Mouse (Mus musculus) layer of hippocampus, adult 8-10 months (tissue): Measurements from ENCODE around the gene Xylt1. TPM values are rescaled to one million over a fixed set of nuclear protein-coding genes. Genes with fewer than 3 reads are reported as not detected.

Experiments
- DNase-seq, 2 experiments: peaks; one replicate each; pipeline ENCODE4 v3.0.0; 2022; ENCODE audit warnings: low spot score in 2 of 2
- total RNA-seq, 4 experiments: library from RNA; stranded (reverse); gene quantifications; 2 replicates each; pipeline ENCODE4 v1.2.4; 2022

Gene Xylt1
- total RNA-seq, 4 experiments from 2014 or later, result 49.8 to 57.2 (median 54.3) TPM

- no peak for DNase-seq
Observed at GRCm38 (mm10) chr7:117610439-117610838, 229.7 kb downstream of the Xylt1 start.

- no peak for DNase-seq
Observed at GRCm38 (mm10) chr7:117612788-117613473, 232.2 kb downstream of the Xylt1 start.

- DNase-seq, result no peak
Observed at GRCm38 (mm10) chr7:117613796-117614195, 233.0 kb downstream of the Xylt1 start.

GRCm38 (mm10) chr7:117614346-117614745 is 233.6 kb downstream of the Xylt1 start:
- no peak for DNase-seq

- no peak for DNase-seq
Observed at GRCm38 (mm10) chr7:117614851-117615250, 234.1 kb downstream of the Xylt1 start.

GRCm38 (mm10) chr7:117616277-117616676 is 235.5 kb downstream of the Xylt1 start:
- DNase-seq, result no peak

- DNase-seq, result no peak
Observed at GRCm38 (mm10) chr7:117618715-117619150, 238.0 kb downstream of the Xylt1 start.

- DNase-seq, result no peak
Observed at GRCm38 (mm10) chr7:117621566-117621965, 240.8 kb downstream of the Xylt1 start.

GRCm38 (mm10) chr7:117622769-117623168 is 242.0 kb downstream of the Xylt1 start:
- no peak for DNase-seq

- peak in 1 of 2 experiments; percentile 34 for DNase-seq
Observed at GRCm38 (mm10) chr7:117628791-117629190, 248.0 kb downstream of the Xylt1 start.

GRCm38 (mm10) chr7:117630657-117631056 is 249.9 kb downstream of the Xylt1 start:
- no peak for DNase-seq

- no peak for DNase-seq
Observed at GRCm38 (mm10) chr7:117635584-117635983, 254.8 kb downstream of the Xylt1 start.

GRCm38 (mm10) chr7:117636713-117637112 is 255.9 kb downstream of the Xylt1 start:
- no peak for DNase-seq

GRCm38 (mm10) chr7:117637997-117638396 is 257.2 kb downstream of the Xylt1 start:
- DNase-seq, result no peak

- DNase-seq, result no peak
Observed at GRCm38 (mm10) chr7:117652637-117653036, 271.9 kb downstream of the Xylt1 start.

GRCm38 (mm10) chr7:117655732-117656131 is 275.0 kb downstream of the Xylt1 start:
- DNase-seq, result no peak

- DNase-seq, result no peak
Observed at GRCm38 (mm10) chr7:117658180-117658579, 277.4 kb downstream of the Xylt1 start.

GRCm38 (mm10) chr7:117658739-117659138 is 278.0 kb downstream of the Xylt1 start:
- no peak for DNase-seq

- no peak for DNase-seq
Observed at GRCm38 (mm10) chr7:117667286-117667685, 286.5 kb downstream of the Xylt1 start.

GRCm38 (mm10) chr7:117668226-117668625 is 287.4 kb downstream of the Xylt1 start:
- no peak for DNase-seq

GRCm38 (mm10) chr7:117672121-117672591 is 291.4 kb downstream of the Xylt1 start:
- peak; percentile 52 to 60 for DNase-seq

- DNase-seq, result no peak
Observed at GRCm38 (mm10) chr7:117686120-117686996, 305.6 kb downstream of the Xylt1 start.
